Mouse (Mus musculus) kidney, adult 2 months (tissue): ENCODE measurements around the gene Slc40a1.

Experiments
- CTCF ChIP-seq: fragments of 200-500 bp; conservative IDR thresholded peaks from 2 replicates; pipeline ENCODE4 v1.5.1; 2011; ENCODE audit warnings: low read depth, mild to moderate bottlenecking, control low read depth, low read length, moderate library complexity, mixed read lengths; ENCODE audit not compliant: insufficient read depth, insufficient read length
- POLR2A ChIP-seq: fragments of 200-500 bp; IDR thresholded peaks from one replicate; pipeline ENCODE4 v1.6.1; 2011; ENCODE audit warnings: low read depth, low read length, control low read depth

- TF ChIP-seq CTCF (no peak), POLR2A (no peak)
These were observed 12.1 kb downstream of the Slc40a1 start for GRCm38 (mm10) chr1:45914236-45914635.
